Mouse (Mus musculus) midbrain, embryonic 15.5 days (tissue): ENCODE data around the gene Asb7. TPM values are rescaled to one million over a fixed set of nuclear protein-coding genes. Genes with fewer than 3 reads are reported as not detected.

ENCODE experiments used
- ATAC-seq: fragments of 200-750 bp; cut with Nextera tagmentation; replicated peaks from 2 replicates; pipeline ENCODE4 v1.8.0; 2017; ENCODE audit warnings: moderate TSS enrichment
- H3K27ac ChIP-seq: fragments of 300-500 bp; sonication (generic); 2 replicates; pipeline ENCODE4 v1.5.1; 2015; ENCODE audit warnings: mild to moderate bottlenecking, inconsistent platforms
- H3K27me3 ChIP-seq: fragments of 300-500 bp; sonication (generic); replicated peaks from 2 replicates; pipeline ENCODE4 v1.6.1; 2015; ENCODE audit warnings: inconsistent platforms
- H3K36me3 ChIP-seq: fragments of 300-500 bp; sonication (generic); replicated peaks from 2 replicates; pipeline ENCODE4 v1.6.1; 2015; ENCODE audit warnings: inconsistent platforms
- H3K4me1 ChIP-seq: fragments of 300-500 bp; sonication (generic); 2 replicates; pipeline ENCODE4 v1.6.1; 2015; ENCODE audit warnings: inconsistent platforms
- H3K4me2 ChIP-seq: fragments of 300-500 bp; sonication (generic); 2 replicates; pipeline ENCODE4 v1.6.1; 2015; ENCODE audit warnings: inconsistent platforms, mild to moderate bottlenecking, moderate library complexity
- H3K4me3 ChIP-seq: fragments of 300-500 bp; sonication (generic); 2 replicates; pipeline ENCODE4 v1.5.1; 2015; ENCODE audit warnings: mild to moderate bottlenecking, inconsistent platforms
- H3K9ac ChIP-seq: fragments of 300-500 bp; sonication (generic); 2 replicates; pipeline ENCODE4 v1.6.1; 2015; ENCODE audit warnings: mild to moderate bottlenecking, inconsistent platforms
- H3K9me3 ChIP-seq: fragments of 300-500 bp; sonication (generic); 2 replicates; pipeline ENCODE4 v1.6.1; 2016; ENCODE audit warnings: inconsistent platforms
- WGBS: fragments of 180-500 bp; shearing (Covaris S2); methylation state at CpG from one replicate; pipeline ENCODE4 v1.1.7; 2015; ENCODE audit warnings: mixed read lengths; 5-methylcytosine and 5-hydroxymethylcytosine counted together
- polyA plus RNA-seq: library from polyadenylated mRNA; unstranded; fragments of >200 nt; fragmentation: Nextera tagmentation; extraction: Ambion mirVana; gene quantifications from 2 replicates; pipeline ENCODE4 v1.2.1, GENCODE M21; 2015

The Asb7 gene
- polyA plus RNA-seq = 17.6 and 17.8 TPM in 2 replicates

GRCm38 (mm10) chr7:66689294-66689619 lies at the start of gene Asb7:
TSS of gene Asb7 (minus strand) at chr7:66689596.
- H3K4me2 ChIP-seq = peak within 1 kb of the TSS; percentile 87

GRCm38 (mm10) chr7:66737418-66737817 lies 48.0 kb upstream of the Asb7 start:
- H3K4me3 ChIP-seq = no peak overlapping the region
- no peaks in the 10 kb centered on the region for H3K36me3 ChIP-seq
- no peak for ATAC-seq
- WGBS = 93% methylated on average over 4 of the region's 4 CpGs
- H3K4me1 ChIP-seq = no peaks in the 10 kb centered on the region
- H3K9ac ChIP-seq = no peak overlapping the region
- no peaks in the 10 kb centered on the region for H3K9me3 ChIP-seq
- no peaks in the 10 kb centered on the region for H3K27me3 ChIP-seq
- no peak overlapping the region for H3K4me2 ChIP-seq
- H3K27ac ChIP-seq = no peak overlapping the region

More at GRCm38 (mm10) chr7:66689294-66689619, at the start of gene Asb7:
- Histone ChIP-seq H3K27me3 (no peaks in the 10 kb centered on the region), H3K9me3 (no peaks in the 10 kb centered on the region), H3K27ac (peak within 1 kb of the TSS; percentile 98), H3K4me1 (peaks cover 19% of the 10 kb centered on the region), H3K36me3 (no peaks in the 10 kb centered on the region; the same call in 1 of the 2 replicates), H3K4me3 (peak within 1 kb of the TSS; percentile 78), H3K9ac (peak within 1 kb of the TSS; percentile 77)
- no peak for ATAC-seq
- WGBS = 0% methylated on average over 9 of the region's 18 CpGs

- WGBS = 91% methylated on average over 6 of the region's 6 CpGs
- Histone ChIP-seq H3K36me3 (no peaks in the 10 kb centered on the region), H3K9ac (no peak overlapping the region)
These were observed 45.6 kb upstream of the Asb7 start for GRCm38 (mm10) chr7:66734993-66735392.

GRCm38 (mm10) chr7:66734466-66734865 lies 45.1 kb upstream of the Asb7 start:
- 95% methylated on average over 4 of the region's 4 CpGs for WGBS
- ATAC-seq = no peak
- Histone ChIP-seq H3K27me3 (no peaks in the 10 kb centered on the region), H3K4me2 (no peak overlapping the region), H3K4me1 (no peaks in the 10 kb centered on the region), H3K36me3 (no peaks in the 10 kb centered on the region), H3K4me3 (no peak overlapping the region), H3K27ac (no peak overlapping the region), H3K9me3 (no peaks in the 10 kb centered on the region), H3K9ac (no peak overlapping the region)

More at GRCm38 (mm10) chr7:66734993-66735392, 45.6 kb upstream of the Asb7 start:
- Histone ChIP-seq H3K4me1 (no peaks in the 10 kb centered on the region), H3K4me3 (no peak overlapping the region), H3K9me3 (no peaks in the 10 kb centered on the region), H3K27me3 (no peaks in the 10 kb centered on the region), H3K4me2 (no peak overlapping the region), H3K27ac (no peak overlapping the region)
- ATAC-seq = no peak

GRCm38 (mm10) chr7:66733882-66734281 lies 44.5 kb upstream of the Asb7 start:
- Histone ChIP-seq H3K9ac (no peak overlapping the region), H3K27me3 (no peaks in the 10 kb centered on the region), H3K4me3 (no peak overlapping the region), H3K4me2 (no peak overlapping the region), H3K27ac (no peak overlapping the region), H3K36me3 (no peaks in the 10 kb centered on the region), H3K9me3 (no peaks in the 10 kb centered on the region), H3K4me1 (no peaks in the 10 kb centered on the region)
- WGBS = 96% methylated on average over 11 of the region's 11 CpGs
- no peak for ATAC-seq

- Histone ChIP-seq H3K27ac (no peak overlapping the region), H3K4me1 (no peaks in the 10 kb centered on the region), H3K4me3 (no peak overlapping the region), H3K9ac (no peak overlapping the region), H3K36me3 (no peaks in the 10 kb centered on the region), H3K4me2 (no peak overlapping the region), H3K9me3 (no peaks in the 10 kb centered on the region), H3K27me3 (no peaks in the 10 kb centered on the region)
- ATAC-seq = no peak
- WGBS = 97% methylated on average over 17 of the region's 17 CpGs
These were observed 44.0 kb upstream of the Asb7 start for GRCm38 (mm10) chr7:66733431-66733830.

- no peaks in the 10 kb centered on the region for H3K4me1 ChIP-seq
- no peaks in the 10 kb centered on the region for H3K9me3 ChIP-seq
- H3K9ac ChIP-seq = no peak overlapping the region
- H3K36me3 ChIP-seq = no peaks in the 10 kb centered on the region
- no peak overlapping the region for H3K27ac ChIP-seq
- H3K4me2 ChIP-seq = no peak overlapping the region
- no peaks in the 10 kb centered on the region for H3K27me3 ChIP-seq
- WGBS = 84% methylated on average over 2 of the region's 2 CpGs
- ATAC-seq = no peak
- no peak overlapping the region for H3K4me3 ChIP-seq
These were observed 39.8 kb upstream of the Asb7 start for GRCm38 (mm10) chr7:66729232-66729631.

GRCm38 (mm10) chr7:66728072-66728471 lies 38.7 kb upstream of the Asb7 start:
- Histone ChIP-seq H3K4me3 (no peak overlapping the region), H3K27me3 (no peaks in the 10 kb centered on the region), H3K27ac (no peak overlapping the region), H3K9ac (no peak overlapping the region), H3K4me2 (no peak overlapping the region), H3K9me3 (no peaks in the 10 kb centered on the region), H3K36me3 (no peaks in the 10 kb centered on the region), H3K4me1 (no peaks in the 10 kb centered on the region)
- no peak for ATAC-seq
- WGBS = 93% methylated on average over 6 of the region's 6 CpGs

GRCm38 (mm10) chr7:66724954-66725353 lies 35.6 kb upstream of the Asb7 start:
- H3K36me3 ChIP-seq = no peaks in the 10 kb centered on the region
- no peaks in the 10 kb centered on the region for H3K4me1 ChIP-seq
- no peaks in the 10 kb centered on the region for H3K9me3 ChIP-seq
- H3K27me3 ChIP-seq = no peaks in the 10 kb centered on the region
- no peak overlapping the region for H3K9ac ChIP-seq
- H3K4me2 ChIP-seq = no peak overlapping the region
- no peak overlapping the region for H3K27ac ChIP-seq
- no peak for ATAC-seq
- 91% methylated on average over 6 of the region's 6 CpGs for WGBS
- H3K4me3 ChIP-seq = no peak overlapping the region

- Histone ChIP-seq H3K4me1 (no peaks in the 10 kb centered on the region), H3K9me3 (no peaks in the 10 kb centered on the region), H3K36me3 (no peaks in the 10 kb centered on the region), H3K4me3 (no peak overlapping the region), H3K4me2 (no peak overlapping the region), H3K27ac (no peak overlapping the region), H3K9ac (no peak overlapping the region), H3K27me3 (no peaks in the 10 kb centered on the region)
- 89% methylated on average over 4 of the region's 4 CpGs for WGBS
- no peak for ATAC-seq
These were observed 35.1 kb upstream of the Asb7 start for GRCm38 (mm10) chr7:66724514-66724913.

GRCm38 (mm10) chr7:66711166-66711565 lies 21.8 kb upstream of the Asb7 start:
- no peaks in the 10 kb centered on the region; the same call in 1 of the 2 replicates for H3K36me3 ChIP-seq
- no peak overlapping the region for H3K4me3 ChIP-seq
- no peaks in the 10 kb centered on the region for H3K27me3 ChIP-seq
- H3K4me2 ChIP-seq = no peak overlapping the region
- ATAC-seq = no peak
- H3K27ac ChIP-seq = no peak overlapping the region
- WGBS = 71% methylated on average over 2 of the region's 2 CpGs
- H3K4me1 ChIP-seq = no peaks in the 10 kb centered on the region
- H3K9me3 ChIP-seq = no peaks in the 10 kb centered on the region
- H3K9ac ChIP-seq = no peak overlapping the region

- 92% methylated on average over 3 of the region's 3 CpGs for WGBS
- no peak overlapping the region for H3K27ac ChIP-seq
- no peaks in the 10 kb centered on the region for H3K4me1 ChIP-seq
- H3K9me3 ChIP-seq = no peaks in the 10 kb centered on the region
- H3K4me2 ChIP-seq = no peak overlapping the region
- ATAC-seq = no peak
- H3K36me3 ChIP-seq = no peaks in the 10 kb centered on the region
- H3K4me3 ChIP-seq = no peak overlapping the region
- no peak overlapping the region for H3K9ac ChIP-seq
- no peaks in the 10 kb centered on the region for H3K27me3 ChIP-seq
These were observed 15.2 kb upstream of the Asb7 start for GRCm38 (mm10) chr7:66704631-66705030.

GRCm38 (mm10) chr7:66702721-66703120 lies 13.3 kb upstream of the Asb7 start:
- no peak overlapping the region for H3K4me3 ChIP-seq
- ATAC-seq = no peak
- H3K9ac ChIP-seq = no peak overlapping the region
- H3K9me3 ChIP-seq = no peaks in the 10 kb centered on the region
- H3K27ac ChIP-seq = no peak overlapping the region
- 91% methylated on average over 7 of the region's 7 CpGs for WGBS
- no peaks in the 10 kb centered on the region for H3K36me3 ChIP-seq
- no peaks in the 10 kb centered on the region for H3K27me3 ChIP-seq
- H3K4me2 ChIP-seq = no peak overlapping the region
- H3K4me1 ChIP-seq = no peaks in the 10 kb centered on the region
